Mouse (Mus musculus) cerebellum, postnatal 4 days (tissue): ENCODE data around the gene Casq2.

ENCODE experiments used
- DNase-seq, 2 experiments: peaks; one replicate each; pipeline ENCODE4 v3.0.0; 2022; ENCODE audit warnings: low spot score in 2 of 2, mixed read lengths in 1 of 2

Gene Casq2

DNA sequence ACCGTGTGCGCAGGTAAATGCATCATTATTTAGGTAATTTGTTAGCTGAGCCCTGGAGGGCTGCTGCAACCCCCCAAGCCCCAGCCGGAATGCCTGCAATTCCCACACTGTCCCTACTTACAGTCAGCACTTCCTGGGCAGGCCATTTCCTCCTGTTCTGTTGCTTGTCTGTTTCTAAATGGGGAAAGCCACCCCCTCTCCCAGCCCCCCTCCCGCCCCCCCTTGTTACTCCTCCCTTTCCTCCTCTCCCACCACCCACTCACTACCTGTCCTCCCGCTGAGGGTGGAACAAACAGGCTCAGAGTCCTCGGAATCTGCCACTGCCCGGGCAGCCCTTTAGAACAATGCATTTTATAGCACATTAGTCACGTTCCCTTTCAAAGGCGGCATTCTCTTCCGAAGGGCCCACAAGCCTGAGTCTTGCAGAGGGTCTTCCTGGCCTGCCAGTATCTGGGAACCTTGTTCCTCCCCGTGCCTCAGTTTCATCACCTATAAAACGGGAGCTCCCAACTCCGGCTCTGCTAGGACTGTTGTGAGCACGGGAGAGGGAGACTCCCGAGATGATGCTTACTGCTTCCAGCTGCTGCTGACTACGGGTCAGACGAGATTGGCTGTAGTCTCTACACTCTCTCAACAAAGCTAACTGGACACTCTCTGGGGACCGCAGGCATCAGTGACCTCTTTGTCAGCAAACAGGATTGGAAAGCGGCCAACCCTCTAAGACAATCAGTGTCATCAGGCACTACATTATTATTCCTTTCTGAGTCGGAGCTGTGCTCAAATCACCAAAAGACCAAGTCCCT lies 107.5 kb downstream of the Casq2 start:
- DNase-seq, result no peak

DNA sequence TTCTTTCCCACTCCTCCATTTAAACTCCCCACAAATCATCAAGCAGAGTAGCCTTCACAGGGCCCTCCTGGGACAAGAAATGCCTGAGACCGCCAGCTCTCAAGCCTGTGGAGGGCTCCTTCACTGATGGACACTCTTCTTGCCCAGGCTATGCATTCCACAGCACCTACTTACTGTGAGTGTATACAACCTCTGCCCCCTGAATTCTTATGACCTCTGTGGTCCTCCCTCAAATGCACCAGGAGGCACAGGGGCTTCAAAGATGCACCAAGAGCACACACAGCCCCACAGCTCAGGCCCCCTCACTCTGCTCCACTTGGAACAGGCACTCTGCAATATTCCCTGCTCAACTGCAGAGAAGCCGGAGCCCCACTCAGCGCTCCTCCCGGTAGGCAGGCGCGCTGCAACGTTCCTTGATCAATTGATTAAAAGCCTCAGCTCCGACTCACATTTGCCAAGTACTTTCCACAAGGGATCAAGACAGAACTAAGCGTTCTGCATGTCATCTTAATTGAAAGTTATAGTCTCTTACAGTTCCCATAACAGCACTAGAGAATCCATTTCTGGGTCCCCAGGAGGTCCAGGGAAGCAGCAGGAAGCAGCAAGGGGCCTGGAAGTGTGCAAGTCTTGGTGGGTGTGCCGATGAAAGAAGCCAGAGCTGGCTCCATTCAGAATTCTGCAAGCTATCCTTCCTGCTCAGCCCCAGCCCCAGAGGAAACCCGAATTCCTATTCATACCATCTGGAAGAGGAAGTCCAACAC lies 108.3 kb downstream of the Casq2 start:
- no peak for DNase-seq

DNA sequence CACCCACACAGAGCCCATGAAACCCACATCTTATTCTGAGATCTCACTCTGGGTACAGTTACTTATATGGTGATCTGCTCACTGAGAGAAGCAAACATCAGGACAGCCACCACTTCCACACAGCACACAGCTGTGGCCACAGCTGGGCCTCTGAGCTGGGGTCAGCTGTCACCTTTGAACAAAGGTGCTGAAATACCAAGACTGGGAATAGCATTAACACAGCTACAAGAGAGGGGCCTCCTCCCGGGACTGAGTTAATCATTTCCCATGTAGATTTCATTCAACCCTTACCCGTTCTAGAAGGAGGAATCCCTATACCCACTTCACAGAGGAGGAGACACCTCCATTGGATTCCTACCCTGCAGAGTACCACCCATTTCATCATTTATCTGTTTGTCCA lies 109.5 kb downstream of the Casq2 start:
- DNase-seq, result no peak
